Mouse (Mus musculus) T-helper 1 cell (primary cell): ENCODE data around the gene Tnfsf14.

Source experiments
- in situ Hi-C: fragments of 300-600 bp; cut with MboI, MseI; formaldehyde crosslinking; loops from one replicate; pipeline ENCODE4 v1.15.1; 2025; ENCODE audit warnings: high pct_unique_total_duplicates

Tnfsf14 gene

DNA sequence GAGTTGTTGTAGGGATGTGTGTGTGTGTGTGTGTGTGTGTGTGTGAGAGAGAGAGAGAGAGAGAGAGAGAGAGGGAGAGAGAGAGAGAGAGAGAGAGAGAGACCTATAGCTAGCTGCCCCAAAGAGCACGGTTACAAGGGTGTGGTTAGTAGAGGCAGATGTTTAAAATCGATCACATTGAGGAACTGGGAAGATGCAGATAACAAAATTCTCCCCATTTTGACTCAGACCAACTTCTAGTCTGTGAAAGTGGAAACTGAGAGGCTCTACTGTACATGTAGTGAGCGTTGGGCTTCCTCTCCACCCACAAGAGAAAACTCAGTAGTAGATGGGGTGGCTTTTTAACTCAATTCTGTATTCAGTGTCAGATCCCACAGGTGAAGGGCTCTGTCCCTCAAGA lies 54.3 kb downstream of the Tnfsf14 start:
- in situ Hi-C loops, result no loop called here
